Mouse (Mus musculus) kidney, adult 2 months (tissue): ENCODE measurements around the gene Tmem115.

Source experiments
- CTCF ChIP-seq: fragments of 200-500 bp; conservative IDR thresholded peaks from 2 replicates; pipeline ENCODE4 v1.5.1; 2011; ENCODE audit warnings: low read depth, mild to moderate bottlenecking, control low read depth, low read length, moderate library complexity, mixed read lengths; ENCODE audit not compliant: insufficient read depth, insufficient read length
- POLR2A ChIP-seq: fragments of 200-500 bp; IDR thresholded peaks from one replicate; pipeline ENCODE4 v1.6.1; 2011; ENCODE audit warnings: low read depth, low read length, control low read depth

DNA sequence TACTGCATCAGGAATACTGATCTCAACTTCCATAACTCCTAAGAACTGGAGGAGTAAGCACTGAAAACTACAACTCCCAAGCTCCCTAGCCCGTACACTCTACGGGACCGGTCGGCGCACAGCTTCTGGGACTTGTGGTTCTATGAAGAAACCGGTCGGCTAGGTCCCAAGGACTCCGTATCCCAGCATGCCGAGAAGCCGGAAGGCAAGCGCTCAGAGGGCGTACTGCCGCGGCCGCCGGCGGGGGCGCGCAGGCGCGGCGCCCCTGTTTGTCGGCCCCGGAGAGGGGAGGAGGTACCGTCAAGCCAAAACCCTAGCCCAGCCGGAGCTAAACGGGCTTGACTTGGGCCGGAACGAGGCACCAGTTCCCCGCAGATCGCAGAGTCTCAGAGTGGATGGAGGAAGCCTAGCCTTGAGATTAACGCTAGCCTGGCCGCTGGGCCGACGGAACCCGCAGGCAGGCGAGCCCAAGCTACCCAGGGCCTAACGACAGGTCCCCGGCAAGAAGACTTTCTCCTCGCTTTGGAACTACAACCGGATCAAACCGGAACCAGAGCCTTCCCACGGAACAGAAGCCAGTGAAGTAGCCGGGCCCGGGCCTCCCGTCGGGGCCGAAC, at the start of gene Tmem115:
- TF ChIP-seq POLR2A, result peak; percentile 49
- no peak for TF ChIP-seq CTCF
